Mouse (Mus musculus) limb, embryonic 13.5 days (tissue): ENCODE data around the gene Dynlt1f. TPM values are rescaled to one million over a fixed set of nuclear protein-coding genes. Genes with fewer than 3 reads are reported as not detected.
"Not testable (repeated sequence)": the region's sequence is repeated elsewhere in the genome, so short reads cannot be mapped to it uniquely, and the experiment has no call there.

Source experiments
- ATAC-seq: fragments of 200-750 bp; cut with Nextera tagmentation; 2 replicates; pipeline ENCODE4 v1.8.0; 2017; ENCODE audit warnings: low read depth, moderate number of reproducible peaks, moderate TSS enrichment; ENCODE audit not compliant: low FRiP score
- H3K27ac ChIP-seq: fragments of 300-500 bp; sonication (generic); 2 replicates; pipeline ENCODE4 v1.5.1; 2015; ENCODE audit warnings: inconsistent platforms, mild to moderate bottlenecking, moderate library complexity
- H3K27me3 ChIP-seq: fragments of 300-500 bp; sonication (generic); 2 replicates; pipeline ENCODE4 v1.6.1; 2015; ENCODE audit warnings: mild to moderate bottlenecking, inconsistent platforms
- H3K36me3 ChIP-seq: fragments of 300-500 bp; sonication (generic); 2 replicates; pipeline ENCODE4 v1.6.1; 2015; ENCODE audit warnings: inconsistent platforms, mild to moderate bottlenecking, moderate library complexity
- H3K4me1 ChIP-seq: fragments of 300-500 bp; sonication (generic); 2 replicates; pipeline ENCODE4 v1.6.1; 2015; ENCODE audit warnings: inconsistent platforms
- H3K4me2 ChIP-seq: fragments of 300-500 bp; sonication (generic); replicated peaks from 2 replicates; pipeline ENCODE4 v1.6.1; 2015; ENCODE audit warnings: inconsistent platforms, mild to moderate bottlenecking, moderate library complexity
- H3K4me3 ChIP-seq: fragments of 300-500 bp; sonication (generic); 2 replicates; pipeline ENCODE4 v1.5.1; 2015; ENCODE audit warnings: moderate library complexity, mild to moderate bottlenecking, inconsistent platforms
- H3K9ac ChIP-seq: fragments of 300-500 bp; sonication (generic); 2 replicates; pipeline ENCODE4 v1.6.1; 2015; ENCODE audit warnings: mild to moderate bottlenecking, inconsistent platforms
- H3K9me3 ChIP-seq: fragments of 300-500 bp; sonication (generic); 2 replicates; pipeline ENCODE4 v1.6.1; 2016; ENCODE audit warnings: inconsistent platforms
- WGBS: fragments of 180-500 bp; shearing (Covaris S2); methylation state at CpG from one replicate; pipeline ENCODE4 v1.1.7; 2015; 5-methylcytosine and 5-hydroxymethylcytosine counted together
- polyA plus RNA-seq: library from polyadenylated mRNA; unstranded; fragments of >200 nt; fragmentation: Nextera tagmentation; extraction: Ambion mirVana; gene quantifications from 2 replicates; pipeline ENCODE4 v1.2.1, GENCODE M21; 2015

Dynlt1f gene
- polyA plus RNA-seq, 1 experiment from 2014 or later: 255 TPM

DNA sequence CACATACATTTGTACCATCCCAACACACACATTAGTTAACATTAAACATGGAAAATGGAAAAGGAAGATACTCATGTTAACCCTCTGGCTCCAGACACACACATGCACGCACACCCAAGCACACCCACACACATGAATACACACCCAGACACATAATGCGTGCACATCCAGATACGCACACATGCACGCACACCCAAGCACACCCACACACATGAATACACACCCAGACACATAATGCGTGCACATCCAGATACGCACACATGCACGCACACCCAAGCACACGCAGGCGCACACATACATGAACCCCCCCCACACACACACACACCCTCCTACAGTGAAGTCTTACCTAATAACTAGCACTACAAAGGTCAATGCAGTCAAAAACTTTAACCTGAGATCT is 39.0 kb downstream of the Dynlt1f start:
- not testable (repeated sequence) for H3K4me1 ChIP-seq, H3K27ac ChIP-seq, H3K9ac ChIP-seq, H3K4me2 ChIP-seq, H3K27me3 ChIP-seq, ATAC-seq, H3K9me3 ChIP-seq, H3K36me3 ChIP-seq, H3K4me3 ChIP-seq
- WGBS: 96% methylated on average over 9 of the region's 9 CpGs

GRCm38 (mm10) chr17:6614316-6614715 is 41.4 kb downstream of the Dynlt1f start:
- not testable (repeated sequence) for H3K36me3 ChIP-seq, H3K9ac ChIP-seq, H3K27me3 ChIP-seq, H3K27ac ChIP-seq, ATAC-seq, H3K4me3 ChIP-seq, H3K4me1 ChIP-seq, H3K4me2 ChIP-seq, H3K9me3 ChIP-seq
- WGBS: 70% methylated on average over 5 of the region's 9 CpGs

DNA sequence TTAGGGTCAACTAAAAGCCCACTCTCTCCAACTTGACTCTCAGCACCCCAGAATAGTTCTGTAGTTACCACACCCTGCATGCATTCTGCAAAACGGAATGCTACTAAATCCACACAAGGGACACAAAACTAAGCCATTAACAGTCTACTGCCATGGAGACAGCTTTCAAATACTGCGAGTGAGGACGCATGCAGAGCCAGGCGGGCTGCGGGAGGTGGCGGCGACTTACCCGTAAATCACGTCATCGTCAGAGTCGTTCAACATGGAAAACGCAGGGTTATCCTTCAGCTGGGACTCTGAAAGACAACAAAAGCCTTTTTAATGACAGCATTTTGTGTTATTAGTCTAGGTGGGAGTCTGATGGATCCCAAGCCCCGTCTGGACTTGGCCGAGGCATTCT is 42.2 kb downstream of the Dynlt1f start:
- 71% methylated on average over 11 of the region's 14 CpGs for WGBS
- H3K9me3 ChIP-seq, ATAC-seq, H3K36me3 ChIP-seq, H3K4me3 ChIP-seq, H3K4me2 ChIP-seq, H3K27ac ChIP-seq, H3K4me1 ChIP-seq, H3K27me3 ChIP-seq, H3K9ac ChIP-seq: not testable (repeated sequence)

GRCm38 (mm10) chr17:6605347-6605746 is 50.4 kb downstream of the Dynlt1f start:
- not testable (repeated sequence) for H3K9ac ChIP-seq, H3K36me3 ChIP-seq, H3K27me3 ChIP-seq, H3K4me1 ChIP-seq, H3K27ac ChIP-seq, H3K4me2 ChIP-seq, H3K9me3 ChIP-seq, H3K4me3 ChIP-seq, ATAC-seq
- WGBS: 63% methylated on average over 1 of the region's 1 CpGs

GRCm38 (mm10) chr17:6602205-6602604 is 53.5 kb downstream of the Dynlt1f start:
- not testable (repeated sequence) for H3K9me3 ChIP-seq, H3K4me1 ChIP-seq, H3K9ac ChIP-seq, H3K27ac ChIP-seq, H3K36me3 ChIP-seq, H3K27me3 ChIP-seq, ATAC-seq
- peak overlapping the region; percentile 48 for H3K4me2 ChIP-seq
- H3K4me3 ChIP-seq: peak overlapping the region; percentile 32
- 22% methylated on average over 3 of the region's 4 CpGs for WGBS

DNA sequence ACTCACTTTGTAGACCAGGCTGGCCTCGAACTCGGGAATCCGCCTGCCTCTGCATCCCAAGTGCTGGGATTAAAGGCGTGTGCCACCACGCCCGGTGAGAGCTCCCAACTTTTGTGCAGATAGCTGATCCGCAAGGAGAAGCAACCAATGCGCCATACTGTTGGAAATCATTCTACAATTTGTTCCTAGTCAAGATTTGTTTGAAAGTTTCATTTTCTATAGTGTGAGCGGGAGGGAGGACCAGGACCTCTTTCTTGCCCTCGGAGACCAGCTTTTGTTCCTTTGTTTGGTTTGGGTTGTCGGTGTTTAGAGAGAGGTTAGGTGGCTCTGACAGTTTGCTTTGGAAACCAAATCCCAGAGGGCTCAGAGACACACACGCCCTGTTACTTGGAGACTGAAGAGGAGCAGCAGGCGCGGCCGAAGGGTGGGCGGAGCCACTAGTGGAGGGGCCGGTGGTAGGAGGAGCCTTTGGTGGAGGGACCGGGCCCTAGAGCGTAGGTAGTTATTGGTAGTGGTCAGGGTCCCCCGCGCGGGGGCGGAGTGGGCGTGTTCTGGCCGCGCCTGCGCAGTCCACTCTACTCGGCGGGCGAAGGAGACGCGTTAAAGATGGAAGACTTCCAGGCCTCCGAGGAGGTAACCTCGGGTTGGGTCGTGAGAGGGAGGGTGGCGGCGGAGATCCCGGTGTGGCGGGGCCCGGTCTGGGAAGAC is 54.3 kb downstream of the Dynlt1f start, which contains the start of gene Dynlt1c:
Gene Dynlt1c (plus strand): TSS at position 468 of the 708 bp plus-strand sequence.
- WGBS: 14% methylated on average over 31 of the region's 40 CpGs
- H3K36me3 ChIP-seq, H3K9ac ChIP-seq, H3K9me3 ChIP-seq, H3K27me3 ChIP-seq, H3K27ac ChIP-seq, H3K4me1 ChIP-seq: not testable (repeated sequence)
- H3K4me3 ChIP-seq: peak within 1 kb of the TSS; percentile 38
- peak within 1 kb of the TSS; percentile 54 for H3K4me2 ChIP-seq
- peak; percentile 97 for ATAC-seq

DNA sequence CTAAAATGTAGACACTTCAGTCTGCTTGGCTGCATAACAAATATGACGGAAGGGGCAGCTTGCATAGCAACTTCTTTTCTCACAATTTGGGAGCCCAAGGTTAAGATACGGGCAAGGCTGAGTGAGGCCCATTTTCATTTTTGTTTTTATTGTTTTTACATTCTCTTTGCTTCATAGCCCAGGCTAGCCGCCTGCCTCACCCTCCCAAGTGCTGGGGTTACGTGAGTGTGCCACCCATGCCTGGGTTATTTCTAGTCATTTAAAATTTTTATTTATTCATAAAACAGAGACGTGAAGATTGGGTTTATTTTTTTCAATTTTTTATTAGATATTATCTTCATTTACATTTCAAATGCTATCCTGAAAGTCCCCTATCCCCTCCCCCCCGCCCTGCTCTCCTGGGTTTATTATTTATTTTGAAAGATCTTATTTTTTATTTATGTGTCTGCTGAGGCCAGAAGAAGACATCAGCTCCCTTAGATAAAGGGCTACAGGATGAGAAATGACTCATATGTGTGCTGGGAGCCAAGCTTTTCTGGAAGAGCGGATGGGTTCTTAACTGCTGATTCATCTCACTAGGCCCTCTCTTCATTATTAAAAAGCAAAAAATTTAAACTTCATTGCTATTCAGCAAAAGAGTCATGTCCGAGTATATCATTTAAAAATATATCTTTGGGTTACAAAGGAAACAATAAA is 55.3 kb downstream of the Dynlt1f start:
- H3K36me3 ChIP-seq, H3K9ac ChIP-seq, H3K27me3 ChIP-seq, H3K4me3 ChIP-seq, H3K4me1 ChIP-seq, H3K9me3 ChIP-seq, H3K27ac ChIP-seq, ATAC-seq, H3K4me2 ChIP-seq: not testable (repeated sequence)
- WGBS: 91% methylated on average over 6 of the region's 8 CpGs

GRCm38 (mm10) chr17:6598356-6598755 is 57.3 kb downstream of the Dynlt1f start:
- H3K4me2 ChIP-seq, H3K9ac ChIP-seq, H3K36me3 ChIP-seq, H3K4me1 ChIP-seq, ATAC-seq, H3K4me3 ChIP-seq, H3K9me3 ChIP-seq, H3K27me3 ChIP-seq, H3K27ac ChIP-seq: not testable (repeated sequence)
- 93% methylated on average over 7 of the region's 7 CpGs for WGBS

Other genes starting within 250 kb of the Dynlt1f start
- 478 and 527 TPM in 2 replicates for gene Dynlt1b, start 225.8 kb downstream of the Dynlt1f start, polyA plus RNA-seq
- 58.3 and 62.3 TPM in 2 replicates for gene Dynlt1c, start 54.2 kb downstream of the Dynlt1f start, polyA plus RNA-seq
- gene Sytl3, start 3.2 kb upstream of the Dynlt1f start, polyA plus RNA-seq: not detected in 2 replicates
- gene Ezr, start 126.9 kb upstream of the Dynlt1f start, polyA plus RNA-seq: 47.5 and 51.9 TPM in 2 replicates